Mouse (Mus musculus) liver, postnatal 0 days (tissue): ENCODE measurements around the gene Tex2. TPM values are rescaled to one million over a fixed set of nuclear protein-coding genes. Genes with fewer than 3 reads are reported as not detected.

Experiments used
- ATAC-seq: fragments of 200-750 bp; cut with Nextera tagmentation; 2 replicates; pipeline ENCODE4 v1.8.0; 2017; ENCODE audit warnings: mild to moderate bottlenecking, moderate library complexity
- DNase-seq: peaks from one replicate; pipeline ENCODE4 v3.0.0-alpha.2; 2016
- H3K27ac ChIP-seq: fragments of 300-500 bp; sonication (generic); 2 replicates; pipeline ENCODE4 v1.5.1; 2014; ENCODE audit warnings: antibody characterized with exemption, moderate library complexity, mild to moderate bottlenecking, low read depth
- H3K27me3 ChIP-seq: fragments of 300-500 bp; sonication (generic); 2 replicates; pipeline ENCODE4 v1.6.1; 2014; ENCODE audit warnings: low read length, control low read depth, mixed read lengths; ENCODE audit not compliant: insufficient read depth
- H3K36me3 ChIP-seq: fragments of 300-500 bp; sonication (generic); replicated peaks from 2 replicates; pipeline ENCODE4 v1.6.1; 2014; ENCODE audit warnings: mild to moderate bottlenecking, control low read depth, low read length, moderate library complexity, mixed read lengths; ENCODE audit not compliant: insufficient read depth
- H3K4me1 ChIP-seq: fragments of 300-500 bp; sonication (generic); 2 replicates; pipeline ENCODE4 v1.6.1; 2014; ENCODE audit warnings: antibody characterized with exemption, mild to moderate bottlenecking, control low read depth; ENCODE audit not compliant: insufficient read depth
- H3K4me2 ChIP-seq: fragments of 300-500 bp; sonication (generic); 2 replicates; pipeline ENCODE4 v1.6.1; 2014; ENCODE audit warnings: low read depth, mild to moderate bottlenecking, low read length, moderate library complexity, mixed read lengths
- H3K4me3 ChIP-seq: fragments of 300-500 bp; sonication (generic); 2 replicates; pipeline ENCODE4 v1.5.1; 2014; ENCODE audit warnings: low read depth, low read length
- H3K9ac ChIP-seq: fragments of 300-500 bp; sonication (generic); replicated peaks from 2 replicates; pipeline ENCODE4 v1.6.1; 2014; ENCODE audit warnings: mild to moderate bottlenecking, moderate library complexity
- H3K9me3 ChIP-seq: fragments of 300-500 bp; sonication (generic); 2 replicates; pipeline ENCODE4 v1.6.1; 2016; ENCODE audit warnings: mild to moderate bottlenecking, control low read depth, low read length, mixed read lengths
- CTCF ChIP-seq: sonication (generic); IDR thresholded peaks from 2 replicates; pipeline ENCODE4 v1.5.1; 2016; ENCODE audit warnings: antibody characterized with exemption, low read depth
- EP300 ChIP-seq: IDR thresholded peaks from 2 replicates; pipeline ENCODE4 v1.6.1; 2016; ENCODE audit warnings: antibody characterized with exemption, low read depth, mild to moderate bottlenecking
- WGBS: fragments of 180-500 bp; shearing (Covaris S2); extraction: QIAGEN DNeasy Blood & Tissue Kit; methylation state at CpG from one replicate; pipeline ENCODE4 v1.1.7; 2014; ENCODE audit not compliant: insufficient replicate concordance; 5-methylcytosine and 5-hydroxymethylcytosine counted together
- polyA plus RNA-seq: library from polyadenylated mRNA; unstranded; fragments of >200 nt; fragmentation: Nextera tagmentation; extraction: Ambion mirVana; gene quantifications from 2 replicates; pipeline ENCODE4 v1.2.1, GENCODE M21; 2015

The Tex2 gene
- polyA plus RNA-seq, 1 experiment from 2014 or later = 11.3 TPM

DNA sequence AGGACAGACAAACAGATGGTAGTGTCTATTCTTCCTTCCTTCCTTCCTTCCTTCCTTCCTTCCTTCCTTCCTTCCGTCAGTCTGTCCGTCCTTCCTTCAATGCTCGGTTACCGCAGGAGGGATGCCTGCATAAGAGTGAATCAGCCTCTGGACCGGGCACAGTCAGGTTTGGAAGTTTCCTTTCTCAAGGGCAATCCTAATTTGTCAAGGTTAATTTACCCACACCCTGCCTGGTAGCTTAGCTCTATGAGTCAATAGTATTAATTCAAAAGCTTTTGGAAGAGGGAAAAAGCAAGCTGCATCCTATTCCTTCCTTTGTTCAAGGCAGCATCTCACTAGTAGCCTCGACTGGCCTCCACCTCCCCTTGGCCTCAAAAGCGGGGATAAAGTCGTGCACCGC lies 38.8 kb downstream of the Tex2 start:
- ATAC-seq = no peak
- TF ChIP-seq EP300 (no peak), CTCF (no peak)
- Histone ChIP-seq H3K27ac (no peak overlapping the region), H3K9ac (no peak overlapping the region), H3K4me1 (peaks cover 43% of the 10 kb centered on the region), H3K36me3 (0 out of 2 replicates have a peak, but pooled peaks cover 5% of the 10 kb centered on the region), H3K4me3 (no peak overlapping the region), H3K4me2 (no peak overlapping the region), H3K27me3 (no peaks in the 10 kb centered on the region), H3K9me3 (no peaks in the 10 kb centered on the region)
- WGBS = 66% methylated on average over 9 of the region's 9 CpGs
- DNase-seq = no peak

DNA sequence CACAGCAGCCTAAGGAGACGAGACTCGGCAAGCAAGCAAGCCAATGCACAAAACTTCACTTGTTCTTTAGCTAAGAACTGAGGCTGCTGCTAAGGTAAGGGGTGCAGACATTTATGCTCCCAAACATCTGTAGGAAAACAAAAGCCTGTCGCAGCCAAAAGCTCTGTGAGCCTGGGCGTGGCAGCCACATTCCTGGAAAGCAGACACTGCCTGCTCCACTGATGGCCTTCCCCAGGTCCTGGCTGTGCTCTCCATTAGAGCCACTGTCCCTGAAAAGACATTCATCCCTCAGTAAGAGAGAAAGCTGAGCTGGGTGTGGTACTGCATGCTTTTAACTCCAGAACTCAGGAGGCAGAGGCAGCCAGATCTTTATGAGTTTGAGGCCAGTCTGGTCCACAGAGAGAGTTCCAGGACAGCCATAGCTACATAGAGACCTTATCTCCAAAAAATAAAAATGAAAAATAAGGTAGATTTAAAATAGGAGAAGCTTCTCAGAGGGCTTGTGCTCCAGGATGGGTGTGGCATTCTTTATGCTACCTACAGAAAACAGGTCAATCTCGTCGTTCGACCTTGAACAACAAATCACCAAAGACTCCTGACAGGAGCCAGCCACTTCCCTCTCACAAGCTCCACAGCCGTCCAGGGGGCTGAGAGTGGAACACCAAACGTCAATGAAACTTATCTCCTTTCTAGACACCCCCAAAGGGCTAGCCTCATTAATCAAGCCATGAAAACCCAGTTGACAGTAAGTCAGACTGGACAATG lies 39.6 kb downstream of the Tex2 start:
- TF ChIP-seq CTCF (no peak), EP300 (no peak)
- no peak overlapping the region for H3K4me3 ChIP-seq
- whole genome bisulfite sequencing = 50% methylated on average over 9 of the region's 9 CpGs
- no peaks in the 10 kb centered on the region for H3K9me3 ChIP-seq
- H3K4me2 ChIP-seq = no peak overlapping the region
- H3K27me3 ChIP-seq = no peaks in the 10 kb centered on the region
- no peak overlapping the region for H3K27ac ChIP-seq
- ATAC-seq (no peak), DNase-seq (no peak)
- 0 out of 2 replicates have a peak overlapping the region, but pooled peaks have one; percentile 12 for H3K9ac ChIP-seq
- H3K4me1 ChIP-seq = peaks cover 35% of the 10 kb centered on the region
- 0 out of 2 replicates have a peak, but pooled peaks cover 4% of the 10 kb centered on the region for H3K36me3 ChIP-seq

DNA sequence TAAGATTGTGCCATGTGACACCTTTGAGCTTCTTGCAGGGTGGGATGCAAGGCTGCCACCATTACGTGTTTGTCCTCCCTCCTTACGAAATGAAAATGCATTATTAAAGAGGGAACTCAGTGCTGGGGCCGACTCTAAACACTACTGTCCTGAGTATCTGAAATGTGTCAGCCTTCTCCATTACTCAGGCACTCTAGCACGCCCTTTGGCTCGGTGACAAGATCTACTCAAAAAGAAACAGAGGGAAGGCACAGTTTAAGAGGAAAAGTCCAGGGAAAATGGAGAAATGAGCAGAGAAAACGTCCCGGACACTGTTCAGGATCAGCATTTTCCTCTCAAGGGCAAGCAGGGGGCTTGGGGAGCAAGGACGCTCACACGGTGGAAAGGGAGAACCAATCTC lies 40.3 kb downstream of the Tex2 start:
- H3K27me3 ChIP-seq = no peaks in the 10 kb centered on the region
- H3K4me1 ChIP-seq = peaks cover 33% of the 10 kb centered on the region
- 59% methylated on average over 9 of the region's 9 CpGs for WGBS
- ATAC-seq (no peak), DNase-seq (no peak)
- no peak overlapping the region for H3K4me3 ChIP-seq
- H3K27ac ChIP-seq = no peak overlapping the region
- no peak overlapping the region for H3K4me2 ChIP-seq
- peaks cover 8% of the 10 kb centered on the region for H3K36me3 ChIP-seq
- H3K9me3 ChIP-seq = no peaks in the 10 kb centered on the region
- TF ChIP-seq CTCF = no peak
- TF ChIP-seq EP300 = no peak
- H3K9ac ChIP-seq = peak overlapping the region; percentile 12; the same call in 1 of the 2 replicates

DNA sequence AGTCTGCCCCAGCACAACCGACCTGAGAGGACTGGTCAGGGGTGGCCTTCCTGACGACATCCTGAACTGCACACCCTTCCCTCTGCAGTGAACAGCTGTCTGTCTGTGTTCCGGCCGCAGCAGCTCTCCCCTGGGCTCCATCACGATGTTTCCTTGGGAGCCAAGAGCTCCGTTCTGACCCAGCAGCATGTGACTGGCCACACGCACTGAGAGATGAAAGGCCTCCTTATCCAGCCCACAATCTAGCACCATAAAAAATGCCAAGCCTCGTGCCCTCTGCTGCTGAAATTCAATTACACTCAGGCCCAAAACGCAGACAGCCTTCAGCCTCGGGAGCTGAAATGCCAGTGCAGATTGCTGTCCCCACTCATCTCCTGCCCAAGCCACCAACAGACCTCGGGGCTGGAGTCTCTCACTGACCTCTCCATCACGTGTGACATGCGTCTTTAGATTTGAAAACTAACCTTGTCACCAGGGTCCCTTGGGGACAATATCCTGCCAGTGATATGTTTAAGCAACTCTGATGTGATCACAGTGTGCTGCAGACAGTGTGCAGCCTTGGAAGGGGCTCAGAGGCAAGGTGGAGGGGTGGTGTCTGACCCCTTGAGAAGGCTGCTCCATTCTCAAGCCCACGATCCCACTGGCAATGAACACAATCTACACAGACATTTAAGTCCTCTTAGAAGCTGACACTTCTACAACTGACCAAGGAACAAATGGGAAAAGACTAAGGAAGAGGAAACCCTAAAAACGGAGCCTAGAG lies 41.0 kb downstream of the Tex2 start:
- Histone ChIP-seq H3K27ac (peak overlapping the region; percentile 67), H3K9me3 (no peaks in the 10 kb centered on the region), H3K27me3 (no peaks in the 10 kb centered on the region), H3K36me3 (peaks cover 15% of the 10 kb centered on the region), H3K4me1 (peaks cover 33% of the 10 kb centered on the region), H3K4me2 (no peak overlapping the region), H3K4me3 (no peak overlapping the region), H3K9ac (no peak overlapping the region)
- ATAC-seq (0 out of 2 replicates have a peak, but pooled peaks have one; percentile 9), DNase-seq (no peak)
- TF ChIP-seq EP300 = no peak
- no peak for TF ChIP-seq CTCF
- WGBS = 53% methylated on average over 15 of the region's 15 CpGs

DNA sequence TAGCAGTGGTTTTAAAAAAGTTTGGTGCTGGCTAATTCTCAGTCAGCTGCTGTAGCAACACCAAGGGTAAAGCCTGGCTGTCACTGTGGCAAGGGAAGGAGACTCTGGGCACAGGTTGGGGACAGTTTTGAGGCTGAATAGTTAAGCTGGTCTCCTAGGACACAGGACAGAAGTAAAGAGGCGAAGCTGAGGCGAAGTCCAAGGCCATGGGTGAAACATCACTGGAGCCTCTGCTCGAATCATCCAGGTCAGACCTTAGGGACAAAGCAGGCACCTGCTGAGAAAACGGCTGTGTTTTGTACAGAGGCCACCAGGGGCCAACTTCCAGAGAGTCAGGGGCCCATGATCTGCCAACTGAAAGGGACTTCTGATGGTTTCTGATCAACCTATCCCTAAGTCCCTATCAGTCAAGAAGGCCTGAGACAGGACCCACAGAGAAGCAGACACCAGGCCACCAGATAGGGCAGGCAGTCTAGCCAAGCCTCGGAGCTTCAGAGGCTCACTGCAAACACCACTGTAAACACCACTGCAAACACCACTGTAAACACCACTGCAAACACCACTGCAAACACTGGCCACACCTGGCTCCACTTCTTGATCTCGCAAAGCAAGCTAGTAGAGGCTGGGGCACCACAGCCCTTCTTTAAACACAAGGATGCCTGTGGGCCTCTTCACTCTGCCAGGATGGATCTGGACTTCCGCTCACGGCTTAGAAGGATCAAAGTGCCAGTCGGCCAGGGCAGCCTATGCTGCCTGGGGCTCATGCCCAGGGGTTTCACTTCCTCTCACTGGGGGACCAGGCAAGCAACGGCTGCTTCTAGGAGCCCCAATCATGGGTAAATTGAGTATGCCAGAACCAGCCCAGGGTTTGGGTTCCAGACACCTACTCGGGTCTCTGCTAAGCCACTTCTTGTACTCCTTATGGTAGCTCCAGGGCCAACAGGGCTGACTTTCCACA lies 41.9 kb downstream of the Tex2 start:
- whole genome bisulfite sequencing = 53% methylated on average over 11 of the region's 11 CpGs
- Histone ChIP-seq H3K9ac (no peak overlapping the region; the same call in none of the 2 replicates), H3K27ac (peak overlapping the region; percentile 67), H3K27me3 (no peaks in the 10 kb centered on the region), H3K4me2 (no peak overlapping the region), H3K4me3 (no peak overlapping the region), H3K4me1 (peaks cover 33% of the 10 kb centered on the region), H3K36me3 (peaks cover 21% of the 10 kb centered on the region), H3K9me3 (no peaks in the 10 kb centered on the region)
- peak; percentile 41 for DNase-seq
- peak; percentile 57 for ATAC-seq
- TF ChIP-seq CTCF (no peak), EP300 (no peak)
